Mouse (Mus musculus): ENCODE measurements around the gene Ripor2. TPM values are rescaled to one million over a fixed set of nuclear protein-coding genes. Genes with fewer than 3 reads are reported as not detected.

Ripor2 gene
- polyA plus RNA-seq, 1 experiment from 2014 or later: 16.3 TPM

DNA sequence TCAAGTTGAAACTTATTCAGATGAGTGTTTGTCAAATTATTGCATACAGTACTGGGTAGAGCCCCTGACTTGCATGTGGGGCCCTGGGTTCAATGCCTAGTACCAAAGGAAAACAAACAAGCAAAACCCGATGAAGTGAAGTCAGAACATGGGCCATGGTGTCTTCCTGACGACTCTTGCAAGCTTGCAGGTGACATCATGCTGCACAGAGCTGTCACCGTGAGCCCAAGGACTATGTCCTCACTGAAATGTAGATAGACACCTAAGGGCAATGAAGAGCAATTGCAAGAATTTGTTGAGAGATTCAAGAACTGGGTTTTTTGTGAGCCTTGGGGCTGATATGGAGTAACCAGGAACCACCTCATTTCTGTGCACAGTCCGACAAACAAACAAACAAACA, 84.8 kb downstream of the Ripor2 start:
- H3K36me3 ChIP-seq: no peaks in the 10 kb centered on the region
- no peak overlapping the region for H3K4me2 ChIP-seq (replicated peaks)
- 88% methylated on average over 4 of the region's 4 CpGs for WGBS
- H3K4me1 ChIP-seq: no peaks in the 10 kb centered on the region
- H3K9me3 ChIP-seq (replicated peaks): no peaks in the 10 kb centered on the region
- no peaks in the 10 kb centered on the region for H3K27me3 ChIP-seq
- H3K9ac ChIP-seq: no peak overlapping the region
- no peak overlapping the region for H3K27ac ChIP-seq
- ATAC-seq (ENCODE audit: low FRiP score): no peak
- H3K4me3 ChIP-seq: no peak overlapping the region

DNA sequence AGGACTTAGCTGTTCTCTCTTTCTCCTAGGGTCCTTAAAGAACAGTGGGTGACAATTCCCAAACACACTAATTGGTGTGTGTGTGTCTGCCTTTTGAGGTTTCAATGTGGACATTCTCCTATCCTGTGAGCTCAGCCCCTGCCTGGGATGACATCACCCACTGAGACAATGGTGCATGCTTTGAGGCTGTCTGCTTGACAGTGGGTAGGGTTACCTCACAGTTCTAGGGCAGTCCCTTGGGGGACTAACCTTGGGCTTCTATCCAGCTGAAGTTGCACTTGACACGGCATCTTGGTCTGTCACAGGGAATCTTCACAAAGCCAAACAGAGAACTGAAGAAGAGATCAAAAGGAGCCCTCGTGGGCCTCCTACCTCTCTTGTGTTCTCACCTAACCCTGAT, 86.6 kb downstream of the Ripor2 start:
- Histone ChIP-seq H3K27ac (no peak overlapping the region), H3K4me2 (replicated peaks) (no peak overlapping the region), H3K4me1 (no peaks in the 10 kb centered on the region), H3K9me3 (replicated peaks) (no peaks in the 10 kb centered on the region), H3K9ac (no peak overlapping the region), H3K4me3 (no peak overlapping the region), H3K36me3 (0 out of 2 replicates have a peak, but pooled peaks cover 5% of the 10 kb centered on the region), H3K27me3 (no peaks in the 10 kb centered on the region)
- ATAC-seq (ENCODE audit: low FRiP score): no peak
- WGBS: 28% methylated on average over 2 of the region's 2 CpGs

DNA sequence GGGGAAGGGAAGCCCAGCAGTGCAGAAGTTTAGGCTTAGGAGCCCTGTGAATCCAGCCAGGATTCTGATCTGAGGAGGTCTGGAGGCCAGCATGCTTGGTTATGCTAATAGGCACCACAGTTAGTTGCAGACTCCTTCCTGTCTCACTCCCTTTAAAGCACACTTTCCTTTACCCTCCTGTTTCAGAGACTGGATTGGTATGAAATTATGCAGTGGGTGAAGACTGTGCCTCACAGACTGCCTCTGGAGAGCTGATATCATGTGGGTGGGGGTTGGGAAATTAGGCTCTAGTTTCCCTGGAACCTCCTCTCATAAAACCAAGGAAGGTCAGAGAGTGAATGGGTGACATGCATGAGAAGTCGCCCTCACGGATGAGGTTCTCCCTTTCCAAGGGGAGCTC, 88.7 kb downstream of the Ripor2 start:
- Histone ChIP-seq H3K27ac (no peak overlapping the region), H3K36me3 (0 out of 2 replicates have a peak, but pooled peaks cover 5% of the 10 kb centered on the region), H3K9me3 (replicated peaks) (no peaks in the 10 kb centered on the region), H3K4me1 (no peaks in the 10 kb centered on the region), H3K4me2 (replicated peaks) (no peak overlapping the region), H3K9ac (no peak overlapping the region), H3K4me3 (no peak overlapping the region), H3K27me3 (no peaks in the 10 kb centered on the region)
- no peak for ATAC-seq (ENCODE audit: low FRiP score)
- 71% methylated on average over 2 of the region's 2 CpGs for WGBS

DNA sequence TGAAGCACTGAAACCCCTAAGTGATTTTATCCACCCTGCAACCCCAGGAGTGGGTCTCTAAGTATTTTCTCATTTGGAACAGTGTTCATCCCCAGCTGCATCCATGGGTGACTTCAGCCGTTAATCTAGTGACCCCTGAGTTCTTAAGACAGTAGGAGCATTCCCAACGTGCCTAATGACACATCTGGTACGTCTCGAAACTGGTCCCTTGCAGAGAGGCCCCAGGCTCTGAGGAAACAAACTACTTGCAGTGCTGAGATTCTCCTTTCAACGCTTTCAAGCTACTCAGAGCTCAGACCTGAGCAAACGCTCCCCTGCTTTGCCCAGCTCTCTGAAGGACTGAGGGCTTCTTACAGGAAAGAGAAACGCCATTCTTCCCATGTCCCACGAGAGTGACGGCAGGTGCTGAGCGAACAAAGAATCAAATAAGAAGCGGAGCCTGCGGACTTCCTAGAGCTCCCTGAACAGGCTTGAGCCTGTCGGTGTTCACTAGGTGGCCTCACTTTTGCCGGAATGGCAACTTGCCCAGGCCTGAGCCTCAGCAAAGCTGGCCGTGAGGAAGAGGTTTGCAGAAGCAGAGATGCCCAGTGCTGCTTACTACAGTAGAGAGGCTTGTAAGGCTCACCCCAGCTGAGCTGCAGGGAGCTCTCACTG, 97.2 kb downstream of the Ripor2 start:
- Histone ChIP-seq H3K4me3 (no peak overlapping the region), H3K27ac (peak overlapping the region; percentile 37), H3K36me3 (peaks cover 9% of the 10 kb centered on the region), H3K9me3 (replicated peaks) (no peaks in the 10 kb centered on the region), H3K4me2 (replicated peaks) (no peak overlapping the region), H3K9ac (no peak overlapping the region), H3K27me3 (no peaks in the 10 kb centered on the region), H3K4me1 (peaks cover 9% of the 10 kb centered on the region; the same call in 1 of the 2 replicates)
- ATAC-seq (ENCODE audit: low FRiP score): no peak
- WGBS: 39% methylated on average over 15 of the region's 15 CpGs

DNA sequence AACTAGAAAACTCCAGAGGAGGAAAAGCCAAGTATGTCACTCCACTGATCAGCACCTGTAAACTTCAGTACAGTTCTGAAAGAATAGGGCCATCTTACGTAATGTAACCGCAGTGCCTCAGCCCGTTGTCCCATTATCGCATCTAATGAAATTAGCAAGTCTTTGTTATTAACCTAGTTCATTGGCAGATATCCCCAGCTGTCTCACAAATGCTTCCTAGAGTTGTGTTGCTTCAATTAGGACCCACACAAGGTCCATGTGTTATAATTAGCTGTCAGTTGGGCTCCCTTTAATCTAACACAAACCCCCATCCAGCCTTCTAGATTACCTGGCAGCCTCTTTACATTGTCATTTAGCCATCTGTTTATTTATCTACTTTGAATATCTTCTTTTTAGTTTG, 99.0 kb downstream of the Ripor2 start:
- Histone ChIP-seq H3K4me2 (replicated peaks) (no peak overlapping the region), H3K27ac (no peak overlapping the region), H3K36me3 (peaks cover 9% of the 10 kb centered on the region), H3K27me3 (no peaks in the 10 kb centered on the region), H3K4me3 (no peak overlapping the region), H3K9ac (no peak overlapping the region), H3K9me3 (replicated peaks) (no peaks in the 10 kb centered on the region), H3K4me1 (peaks cover 9% of the 10 kb centered on the region; the same call in 1 of the 2 replicates)
- ATAC-seq (ENCODE audit: low FRiP score): no peak
- WGBS: 92% methylated on average over 4 of the region's 4 CpGs

DNA sequence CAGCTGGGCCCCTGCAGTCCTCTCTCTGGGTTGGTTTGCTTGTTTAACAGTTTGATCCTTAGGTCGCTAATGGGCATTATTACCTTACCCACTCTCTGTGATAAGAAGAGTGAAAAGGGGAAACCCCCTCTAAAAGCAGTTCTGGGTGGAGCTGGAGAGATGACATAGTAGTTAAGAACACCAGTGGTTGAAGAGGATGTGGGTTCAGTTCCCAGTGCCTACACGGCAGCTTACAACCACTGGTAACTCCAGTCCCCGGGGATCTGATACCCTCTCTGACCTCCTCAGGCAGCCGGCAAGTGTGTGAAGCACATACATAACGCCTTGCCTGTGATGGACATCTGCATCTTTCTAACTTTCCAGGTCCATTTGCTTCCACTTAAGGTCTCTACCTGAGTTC, 100.4 kb downstream of the Ripor2 start:
- Histone ChIP-seq H3K9me3 (replicated peaks) (no peaks in the 10 kb centered on the region), H3K4me3 (no peak overlapping the region), H3K36me3 (peaks cover 9% of the 10 kb centered on the region), H3K27me3 (no peaks in the 10 kb centered on the region), H3K4me1 (peaks cover 15% of the 10 kb centered on the region), H3K4me2 (replicated peaks) (no peak overlapping the region), H3K27ac (no peak overlapping the region), H3K9ac (no peak overlapping the region)
- WGBS: 75% methylated on average over 5 of the region's 5 CpGs
- ATAC-seq (ENCODE audit: low FRiP score): no peak

DNA sequence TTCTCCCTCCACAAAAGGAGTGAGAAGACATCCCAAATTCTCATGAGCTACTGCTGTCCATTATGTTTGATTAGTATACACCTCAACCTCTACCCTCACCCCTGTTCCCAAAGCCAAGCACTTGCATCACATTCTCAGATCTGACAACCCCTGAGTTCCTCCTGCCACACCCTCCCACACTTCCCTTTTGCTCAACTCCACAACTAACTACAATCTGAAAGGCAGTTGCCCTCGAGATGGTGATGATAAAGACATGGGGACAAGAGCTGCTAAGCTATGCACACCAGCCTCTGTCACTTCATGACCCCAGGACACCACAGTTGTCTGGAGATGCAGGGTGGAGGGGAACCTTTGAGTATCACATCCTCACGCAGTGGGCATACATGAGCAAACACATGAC, 102.5 kb downstream of the Ripor2 start:
- Histone ChIP-seq H3K27me3 (no peaks in the 10 kb centered on the region), H3K4me2 (replicated peaks) (no peak overlapping the region), H3K4me3 (no peak overlapping the region), H3K9me3 (replicated peaks) (no peaks in the 10 kb centered on the region), H3K27ac (no peak overlapping the region), H3K36me3 (peaks cover 6% of the 10 kb centered on the region), H3K9ac (no peak overlapping the region), H3K4me1 (peaks cover 9% of the 10 kb centered on the region)
- WGBS: 85% methylated on average over 2 of the region's 2 CpGs
- ATAC-seq (ENCODE audit: low FRiP score): no peak

DNA sequence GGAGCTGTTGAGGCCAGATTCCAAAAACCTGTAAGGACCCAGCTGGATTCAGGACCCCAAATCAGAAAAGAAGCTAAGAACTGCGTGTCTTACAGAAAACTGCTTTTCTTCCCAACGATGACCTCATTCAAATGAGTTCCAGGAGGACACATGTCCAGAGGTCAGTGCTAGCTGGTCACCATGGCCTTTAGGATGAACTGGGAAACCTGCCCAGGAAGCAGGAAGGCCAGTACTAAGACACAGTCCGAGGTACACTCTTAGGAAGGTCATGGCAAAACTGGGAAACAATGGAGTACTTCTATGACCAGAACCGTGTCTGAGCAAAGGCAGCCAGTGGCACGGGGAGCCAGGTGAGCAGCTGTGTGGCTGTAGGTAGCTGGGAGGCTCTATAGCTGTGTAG, 103.9 kb downstream of the Ripor2 start:
- WGBS: 73% methylated on average over 5 of the region's 5 CpGs
- no peak for ATAC-seq (ENCODE audit: low FRiP score)
- no peak overlapping the region for H3K27ac ChIP-seq

DNA sequence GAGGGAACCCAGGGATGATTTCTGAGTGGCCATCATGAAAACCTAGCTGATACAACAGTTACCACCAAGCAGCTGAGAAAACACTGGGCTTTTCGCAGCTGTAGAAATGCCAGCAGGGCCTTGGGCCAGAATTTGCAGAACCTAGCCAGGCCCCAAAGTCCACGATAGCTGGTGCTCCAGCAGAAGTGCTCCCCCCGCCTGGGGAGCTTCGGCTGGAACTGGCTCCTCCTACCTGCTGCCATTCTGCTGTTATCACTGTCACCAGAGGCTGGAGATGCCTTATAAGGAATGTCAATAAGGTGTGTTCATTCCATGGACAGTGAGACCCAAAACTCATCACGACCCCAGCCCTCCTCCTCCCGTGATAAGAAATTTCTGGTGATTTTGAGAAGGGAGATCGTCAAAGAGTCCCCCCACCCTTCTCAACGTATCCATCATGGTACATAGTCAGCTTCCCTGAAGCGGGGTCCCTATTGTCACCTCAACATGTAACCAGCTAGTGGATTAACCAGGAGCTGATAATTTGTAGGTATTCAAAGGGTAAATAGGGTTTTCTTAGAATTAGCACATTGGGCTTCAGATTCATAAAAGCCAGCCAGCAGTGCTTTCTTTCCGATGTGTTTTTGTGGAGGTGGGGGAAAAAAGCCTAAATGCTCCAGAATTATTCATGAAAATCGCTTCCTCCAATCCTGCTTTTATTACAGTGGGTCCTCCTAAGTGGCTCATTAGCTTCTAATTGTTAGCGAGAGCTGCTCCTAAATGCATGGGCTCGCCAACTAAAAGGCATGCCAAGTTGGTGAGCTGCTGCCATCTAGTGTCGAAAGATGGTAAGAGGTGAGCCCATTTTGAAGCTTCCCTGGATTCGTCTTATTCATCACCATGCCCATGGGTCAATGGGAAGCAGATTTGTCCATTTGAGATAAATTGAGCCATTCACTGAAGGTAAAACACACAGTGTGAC, 105.0 kb downstream of the Ripor2 start:
- Histone ChIP-seq H3K9ac (no peak overlapping the region), H3K4me3 (no peak overlapping the region), H3K4me2 (replicated peaks) (peak overlapping the region; percentile 29), H3K27me3 (no peaks in the 10 kb centered on the region), H3K9me3 (replicated peaks) (no peaks in the 10 kb centered on the region), H3K4me1 (peaks cover 6% of the 10 kb centered on the region), H3K27ac (peak overlapping the region; percentile 17; the same call in 1 of the 2 replicates), H3K36me3 (no peaks in the 10 kb centered on the region)
- ATAC-seq (ENCODE audit: low FRiP score): peak; percentile 85
- WGBS: 34% methylated on average over 15 of the region's 15 CpGs

More for the DNA sequence above, 103.9 kb downstream of the Ripor2 start:
- Histone ChIP-seq H3K4me3 (no peak overlapping the region), H3K4me1 (peaks cover 6% of the 10 kb centered on the region), H3K9me3 (replicated peaks) (no peaks in the 10 kb centered on the region), H3K4me2 (replicated peaks) (no peak overlapping the region), H3K36me3 (no peaks in the 10 kb centered on the region; the same call in 1 of the 2 replicates), H3K27me3 (no peaks in the 10 kb centered on the region), H3K9ac (no peak overlapping the region)

DNA sequence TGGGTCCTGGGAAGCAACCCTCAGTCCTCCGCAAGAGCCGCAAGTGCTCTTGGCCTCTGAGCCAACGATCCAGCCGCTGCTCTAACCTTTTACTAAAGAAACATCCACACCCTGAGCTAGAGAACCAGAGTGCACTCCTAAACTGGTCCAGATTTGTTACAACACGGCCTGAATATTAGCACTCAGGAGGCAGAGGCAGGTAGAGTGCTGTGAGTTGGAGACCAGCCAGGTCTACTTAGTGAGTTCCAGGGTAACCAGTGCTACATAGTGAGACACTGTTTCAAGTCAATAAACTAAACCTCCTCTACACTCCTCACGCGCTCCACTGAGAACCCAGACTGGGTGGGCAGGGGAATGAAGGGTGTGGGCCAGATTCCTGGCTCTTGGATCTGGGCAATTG, 111.3 kb downstream of the Ripor2 start:
- H3K9me3 ChIP-seq (replicated peaks): no peaks in the 10 kb centered on the region
- H3K36me3 ChIP-seq: 0 out of 2 replicates have a peak, but pooled peaks cover 4% of the 10 kb centered on the region
- H3K4me2 ChIP-seq (replicated peaks): no peak overlapping the region
- no peak overlapping the region for H3K9ac ChIP-seq
- H3K27ac ChIP-seq: no peak overlapping the region
- ATAC-seq (ENCODE audit: low FRiP score): no peak
- WGBS: 90% methylated on average over 7 of the region's 7 CpGs
- no peak overlapping the region for H3K4me3 ChIP-seq
- no peaks in the 10 kb centered on the region for H3K4me1 ChIP-seq
- no peaks in the 10 kb centered on the region for H3K27me3 ChIP-seq

DNA sequence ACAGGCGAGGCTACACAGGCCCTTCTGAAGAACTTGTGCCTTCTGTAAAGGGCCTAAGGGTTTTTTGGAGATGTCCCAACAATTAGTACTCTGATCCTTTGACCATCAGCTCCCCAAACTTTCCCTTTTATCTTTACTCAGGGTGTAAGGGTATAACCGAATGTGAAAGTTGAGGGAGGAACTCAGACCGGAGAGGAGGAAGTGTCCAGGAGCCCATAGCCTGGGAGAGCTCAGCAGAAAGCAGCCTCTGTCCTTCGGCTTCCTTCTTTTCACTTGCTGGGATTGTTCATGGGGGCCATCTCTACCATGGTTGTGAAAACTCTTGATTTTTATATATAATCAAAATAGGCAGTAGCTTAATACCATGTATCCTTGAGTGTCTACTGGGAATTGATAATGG, 116.8 kb downstream of the Ripor2 start:
- Histone ChIP-seq H3K4me2 (replicated peaks) (no peak overlapping the region), H3K9me3 (replicated peaks) (no peaks in the 10 kb centered on the region), H3K27me3 (no peaks in the 10 kb centered on the region), H3K36me3 (peaks cover 12% of the 10 kb centered on the region; the same call in 1 of the 2 replicates), H3K27ac (no peak overlapping the region), H3K4me1 (no peaks in the 10 kb centered on the region), H3K9ac (no peak overlapping the region), H3K4me3 (no peak overlapping the region)
- 86% methylated on average over 4 of the region's 4 CpGs for WGBS
- no peak for ATAC-seq (ENCODE audit: low FRiP score)

DNA sequence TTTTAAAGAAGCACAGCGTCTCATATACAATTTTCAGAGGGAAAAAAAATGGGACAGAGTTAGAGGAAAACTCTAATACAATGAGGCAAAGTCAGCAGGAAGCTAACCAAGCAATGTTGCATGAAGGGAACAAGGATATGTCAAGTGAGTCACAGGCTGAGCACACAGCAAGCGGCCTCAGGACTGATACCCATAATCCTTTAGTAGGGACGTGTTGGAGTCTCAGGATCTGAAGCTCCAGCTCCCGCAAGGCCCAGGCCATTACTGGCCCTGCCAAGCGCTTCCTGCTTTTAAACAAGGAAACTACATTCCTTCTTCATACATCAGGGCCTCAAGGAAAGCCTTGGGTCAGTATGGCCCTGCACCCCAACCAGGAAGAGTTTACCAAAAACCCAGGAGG, 120.1 kb downstream of the Ripor2 start:
- no peaks in the 10 kb centered on the region for H3K27me3 ChIP-seq
- no peaks in the 10 kb centered on the region for H3K9me3 ChIP-seq (replicated peaks)
- no peak overlapping the region for H3K4me3 ChIP-seq
- no peaks in the 10 kb centered on the region for H3K4me1 ChIP-seq
- ATAC-seq (ENCODE audit: low FRiP score): no peak
- H3K27ac ChIP-seq: no peak overlapping the region
- no peak overlapping the region for H3K9ac ChIP-seq
- WGBS: 84% methylated on average over 5 of the region's 5 CpGs
- no peak overlapping the region for H3K4me2 ChIP-seq (replicated peaks)
- H3K36me3 ChIP-seq: peaks cover 16% of the 10 kb centered on the region; the same call in 1 of the 2 replicates
